Mouse (Mus musculus) spleen, postnatal 4 days (tissue): ENCODE measurements at regions not wholly inside any gene's neighbourhood (a gene's known extent, or its start where the extent isn't known, plus 50 kb on each side); places are given as distances from the start of the nearest gene placed in this dataset.

ENCODE experiments used
- DNase-seq, 2 experiments: peaks; one replicate each; pipeline ENCODE4 v3.0.0; 2022; ENCODE audit warnings: low spot score in 2 of 2

DNA sequence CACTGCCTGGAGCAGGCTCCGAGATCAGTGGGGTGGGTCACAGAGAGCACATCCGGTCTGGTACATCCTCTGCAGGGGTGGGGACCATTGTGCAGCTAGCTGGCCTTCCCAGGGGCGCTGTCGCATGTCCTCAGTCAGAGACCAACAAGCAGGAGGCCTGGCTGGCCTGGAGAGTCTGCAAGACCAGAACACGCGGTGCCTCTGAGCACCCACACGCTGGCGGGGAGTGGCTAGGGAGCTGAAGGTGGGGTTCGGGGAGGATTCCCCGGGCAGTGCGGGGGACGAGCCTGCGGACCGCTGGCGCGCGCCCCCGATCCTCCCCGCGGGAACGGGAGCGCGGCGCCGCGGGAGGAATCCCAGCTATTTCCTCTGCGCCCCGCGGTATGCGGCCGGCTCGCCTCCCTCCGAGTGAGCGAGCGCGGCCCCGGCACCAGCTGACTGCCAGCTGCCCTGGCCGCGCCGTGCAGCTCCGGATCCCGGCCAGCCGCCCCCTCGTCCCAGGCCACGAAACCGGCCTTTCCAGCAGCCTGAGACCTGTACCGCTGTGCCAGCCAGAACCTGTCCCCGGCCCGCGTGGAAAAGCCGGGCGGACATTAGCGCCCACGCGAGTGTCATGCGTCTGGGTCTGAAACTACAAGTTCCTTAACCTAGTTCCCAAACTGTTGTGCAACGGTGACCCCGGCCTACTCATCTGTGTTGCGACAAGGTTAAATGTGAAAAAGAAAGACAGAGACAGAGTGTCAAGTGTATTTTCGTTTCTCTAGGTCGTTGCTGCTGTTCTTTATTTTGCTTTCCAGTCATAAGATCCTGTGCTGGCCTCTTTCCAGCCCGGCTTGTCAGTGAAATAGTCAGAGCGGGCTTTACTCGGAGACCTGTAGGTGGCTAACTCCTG is 61.2 kb downstream of the Pkdcc start:
- peak; percentile 65 to 81 for DNase-seq

DNA sequence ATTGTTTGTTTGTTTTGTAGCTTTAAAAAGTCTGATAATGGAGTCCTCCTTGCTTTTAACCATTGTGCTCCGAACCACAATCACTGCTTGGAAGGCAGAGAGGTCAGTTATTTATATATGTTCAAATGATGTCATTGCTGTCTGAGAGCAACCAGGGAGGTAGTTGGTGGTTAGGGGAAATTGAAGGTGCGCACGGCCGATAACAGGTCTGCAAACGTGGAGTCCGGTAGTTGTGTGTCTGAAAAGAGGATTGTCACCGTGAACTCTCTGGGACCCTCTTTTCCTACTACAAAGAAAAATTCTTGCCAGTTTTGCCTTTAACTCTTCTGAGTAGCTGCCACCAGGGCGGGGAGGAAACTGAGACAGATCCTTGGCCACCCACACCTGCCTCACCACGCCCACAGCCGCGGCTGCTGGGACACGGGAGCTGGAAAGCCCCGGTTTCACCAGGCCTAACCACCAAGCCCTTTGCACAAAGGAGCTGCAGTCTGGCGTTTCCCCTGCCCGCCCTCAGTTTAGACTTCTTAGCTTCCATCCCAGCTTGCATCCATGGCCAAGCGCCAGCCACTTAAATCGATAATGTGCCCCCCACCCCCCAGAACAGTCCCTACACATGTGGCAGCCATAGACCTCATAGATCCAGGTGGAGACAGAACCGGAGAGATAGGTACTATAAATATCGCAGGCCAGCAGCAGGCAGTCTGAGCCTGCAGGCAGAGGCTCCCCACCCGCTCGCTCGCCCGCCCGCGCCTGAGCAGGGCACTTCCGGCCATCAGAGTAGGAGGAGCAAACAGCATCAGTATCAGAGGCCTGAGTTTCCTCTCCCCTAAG is 62.2 kb downstream of the Pkdcc start:
- DNase-seq: peak; percentile 66 to 81

DNA sequence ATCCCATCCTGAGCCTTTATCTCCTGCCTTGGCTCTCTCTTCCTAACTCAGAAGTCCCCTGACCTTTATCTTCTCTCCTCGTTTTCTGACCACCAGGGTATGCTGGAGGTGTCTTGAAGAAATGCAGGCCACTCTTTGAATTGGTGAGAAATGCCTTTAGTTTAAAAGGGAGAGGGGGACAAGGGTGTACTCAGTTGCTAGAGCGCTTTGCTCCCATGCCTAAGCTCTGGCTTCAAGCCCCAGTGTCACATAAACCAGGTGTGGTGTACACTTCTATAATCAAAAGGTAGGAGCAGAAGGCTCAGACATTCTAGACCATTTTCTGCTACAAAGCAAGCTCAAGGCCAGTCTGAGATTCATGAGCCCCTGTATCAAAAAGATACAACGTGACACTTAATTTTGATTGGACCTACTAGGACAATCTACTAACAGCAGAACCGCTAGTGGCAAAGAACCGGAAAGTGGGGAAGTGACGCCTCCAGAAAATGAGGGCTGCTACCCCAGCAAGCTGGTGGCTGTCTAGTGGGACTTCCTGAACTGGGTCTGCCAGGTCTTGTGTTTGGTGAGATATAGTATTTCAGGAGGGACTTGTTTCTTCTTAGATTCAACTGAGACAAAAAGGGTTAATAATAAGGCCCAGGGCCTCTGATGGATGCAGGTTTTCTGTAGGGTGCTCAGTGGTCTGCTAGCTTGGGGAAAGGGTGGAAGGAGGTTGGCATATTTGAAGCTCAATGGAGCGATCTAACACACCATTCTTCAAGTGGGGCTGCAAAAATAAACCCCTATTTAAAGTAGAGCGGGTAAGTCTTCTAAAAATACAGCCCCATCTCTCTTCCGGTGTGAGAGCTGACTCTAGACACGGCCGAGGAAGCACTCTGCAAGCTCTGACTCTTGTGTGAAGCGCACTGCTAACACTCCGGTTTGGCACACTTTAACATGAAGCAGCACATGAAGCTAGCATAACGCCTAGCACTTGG is 63.1 kb downstream of the Pkdcc start:
- no peak for DNase-seq

DNA sequence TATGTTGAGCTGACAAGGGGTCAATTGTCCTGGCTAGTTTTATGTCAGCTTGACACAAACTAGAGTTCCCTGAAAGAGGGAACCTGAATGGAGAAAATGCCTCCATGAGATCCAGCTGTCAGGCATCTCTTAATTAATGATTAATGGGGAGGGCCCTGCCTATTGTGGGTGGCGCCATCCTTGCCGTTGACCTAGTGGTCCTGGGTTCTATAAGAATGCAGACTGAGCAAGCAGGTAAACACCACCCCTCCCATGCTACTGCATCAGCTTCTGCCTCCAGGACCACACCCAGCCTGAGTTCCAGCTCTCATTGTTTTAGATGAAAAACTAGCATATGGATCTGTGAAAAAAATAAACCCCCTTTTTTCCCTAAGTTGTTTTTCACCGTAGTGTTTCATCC is 67.4 kb upstream of the Eml4 start:
- DNase-seq: no peak

DNA sequence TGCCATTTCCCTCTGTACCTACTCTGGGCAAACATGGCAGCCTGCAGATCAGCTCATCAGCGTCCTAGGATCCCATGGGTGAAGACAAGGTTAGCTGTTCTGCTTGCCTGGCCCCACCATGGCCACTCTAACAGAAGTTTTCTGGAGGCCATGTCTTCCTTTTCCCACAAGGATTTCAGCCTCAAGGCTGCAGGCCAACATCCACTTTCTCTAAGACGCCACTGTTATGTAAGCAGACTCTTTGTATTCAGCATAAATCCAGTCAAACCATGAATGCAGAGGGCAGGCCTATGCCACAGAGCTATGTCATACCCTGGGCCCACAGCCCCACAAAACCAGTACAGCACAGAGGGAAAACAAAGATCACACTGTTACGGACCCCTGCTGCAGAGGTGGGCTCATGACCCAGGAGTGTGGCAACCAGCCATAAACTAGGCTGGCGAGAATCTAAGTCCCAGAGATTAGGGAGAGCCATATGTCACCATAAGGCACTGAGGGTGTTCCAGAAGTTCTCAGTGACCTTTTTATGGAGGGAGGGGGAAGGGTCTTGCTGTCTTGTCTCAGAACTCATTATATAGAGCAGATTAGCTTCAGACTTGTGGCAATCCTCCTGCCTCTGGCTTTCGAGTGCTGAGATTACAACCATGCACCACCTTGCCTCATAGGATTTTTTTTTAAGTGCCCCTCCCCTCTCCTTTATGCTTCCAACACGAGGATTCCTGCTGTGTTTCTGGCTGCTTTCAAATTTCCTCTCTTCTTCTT is 63.2 kb upstream of the Eml4 start:
- no peak for DNase-seq

DNA sequence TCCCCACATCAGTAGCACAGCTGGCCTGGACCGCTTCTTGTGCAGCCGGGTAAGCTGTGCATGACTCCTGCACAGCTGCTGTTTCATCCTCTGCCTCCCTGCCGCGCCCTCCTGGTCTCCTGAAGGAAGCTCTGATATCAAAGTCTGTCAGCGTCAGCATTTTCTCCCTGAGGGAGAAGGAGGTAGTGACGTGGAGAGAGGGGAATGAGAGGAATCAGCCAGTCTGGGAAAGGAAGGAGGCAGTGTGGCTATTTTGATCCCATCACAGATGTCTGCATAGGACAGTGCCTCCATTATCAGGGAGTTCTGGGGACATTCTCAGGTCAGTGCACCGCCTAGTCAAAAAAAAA is 62.6 kb upstream of the Eml4 start:
- DNase-seq: no peak

DNA sequence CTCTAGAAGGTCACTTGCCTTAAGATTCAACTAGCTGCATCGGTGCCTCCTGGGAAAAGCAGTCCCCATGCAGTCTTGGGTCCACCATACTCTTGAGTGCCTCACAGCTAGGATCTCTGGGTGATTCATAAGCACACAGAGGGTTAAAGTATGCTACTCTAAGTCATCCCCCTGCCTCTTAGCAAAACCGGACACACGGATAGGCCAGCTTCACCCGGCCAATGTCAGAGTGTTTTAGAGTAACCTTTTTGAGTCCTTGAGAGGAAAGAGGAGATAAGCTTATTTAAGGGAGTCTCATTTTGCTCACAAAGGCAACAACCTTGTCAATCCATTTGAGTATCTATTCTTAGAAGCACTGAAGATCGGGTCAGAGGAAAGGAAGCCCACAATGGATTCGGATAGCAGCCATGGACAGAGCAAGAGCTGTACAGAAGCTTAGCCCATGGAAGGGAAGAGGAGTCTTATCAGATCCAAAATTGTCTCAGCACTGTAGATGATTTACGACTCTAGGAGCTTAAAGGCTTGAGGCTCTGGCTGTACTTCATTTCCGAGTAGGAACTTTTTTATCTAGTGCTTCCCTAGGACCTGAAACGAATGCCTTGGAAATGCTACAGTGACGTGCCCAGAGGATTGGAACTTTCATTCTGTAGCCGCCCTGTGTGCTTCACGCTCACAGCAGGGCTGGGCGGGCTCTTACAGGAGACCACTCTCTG is 55.0 kb upstream of the Eml4 start:
- DNase-seq: no peak

DNA sequence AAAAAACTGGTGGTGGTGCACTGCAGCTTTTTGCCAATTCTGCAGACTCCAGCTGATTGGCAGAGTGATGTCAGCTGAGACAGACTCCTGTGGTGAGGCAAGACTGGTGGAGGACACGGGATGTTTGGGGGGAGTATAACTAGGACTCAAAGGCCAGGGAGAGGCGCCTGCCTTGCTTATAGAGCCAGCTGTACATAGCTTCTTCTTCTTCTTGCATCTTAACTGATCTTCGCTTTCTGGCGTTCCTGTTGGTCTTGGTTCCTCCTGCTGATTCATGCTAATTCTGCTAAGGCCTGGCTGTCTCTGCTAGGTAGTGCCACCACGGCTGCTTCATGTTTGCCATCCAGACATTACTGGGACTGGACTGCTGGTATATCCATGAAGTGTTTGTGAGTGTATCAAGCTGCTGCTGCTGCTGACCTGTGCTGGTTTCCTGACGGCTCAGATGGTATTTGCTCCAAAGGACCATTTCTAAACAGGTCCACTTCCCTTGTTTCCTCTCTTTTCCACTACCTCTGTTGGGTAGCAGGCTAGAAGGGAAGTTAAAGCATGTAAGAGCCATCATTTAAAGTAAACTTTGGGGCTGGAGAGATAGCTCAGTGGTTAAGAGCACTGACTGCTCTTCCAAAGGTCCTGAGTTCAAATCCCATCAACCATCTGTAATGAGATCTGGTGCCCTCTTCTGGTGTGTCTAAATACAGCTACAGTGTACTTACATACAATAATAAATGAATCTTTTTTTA is 53.2 kb upstream of the Eml4 start:
- DNase-seq: no peak
